Mouse (Mus musculus) spleen, embryonic (tissue): ENCODE measurements around the gene Washc1.
"Not testable (repeated sequence)": the region's sequence is repeated elsewhere in the genome, so short reads cannot be mapped to it uniquely, and the experiment has no call there.

Experiments used
- CTCF ChIA-PET: fragments of 350-600 bp; sonication (Branson Sonifier 250); formaldehyde crosslinking; loops from one replicate; lab custom pipeline; 2022; lab: Charles Lee

Gene Washc1

GRCm38 (mm10) chr17:66110746-66111145 lies 599 bp upstream of the Washc1 start:
- CTCF ChIA-PET, result interaction anchor here (1.0 to 1.2 kb wide), 2 partner anchors 13 to 33 kb away, joined by 3 to 4 read pairs; partner anchors contain the start of gene Ddx11

DNA sequence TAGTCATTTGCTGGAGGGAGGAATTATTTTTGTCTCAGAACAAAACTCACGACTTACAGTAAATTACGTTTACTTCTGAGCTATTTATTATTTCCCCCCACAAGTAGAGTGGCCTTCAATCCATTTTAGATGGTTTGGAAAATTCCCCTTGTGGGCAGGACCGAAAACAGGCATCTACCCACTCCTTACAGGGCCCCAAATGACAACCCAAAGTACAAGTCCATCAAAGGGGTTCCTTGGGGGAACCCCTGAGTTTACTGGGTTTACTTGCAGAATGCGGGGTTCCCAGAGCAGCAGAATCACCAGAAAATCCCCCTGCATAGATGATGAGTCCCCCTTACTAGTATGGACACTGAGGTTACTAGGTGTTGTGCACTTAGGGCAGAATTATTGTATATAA lies 821 bp downstream of the Washc1 start:
- CTCF ChIA-PET, result no interaction called here

DNA sequence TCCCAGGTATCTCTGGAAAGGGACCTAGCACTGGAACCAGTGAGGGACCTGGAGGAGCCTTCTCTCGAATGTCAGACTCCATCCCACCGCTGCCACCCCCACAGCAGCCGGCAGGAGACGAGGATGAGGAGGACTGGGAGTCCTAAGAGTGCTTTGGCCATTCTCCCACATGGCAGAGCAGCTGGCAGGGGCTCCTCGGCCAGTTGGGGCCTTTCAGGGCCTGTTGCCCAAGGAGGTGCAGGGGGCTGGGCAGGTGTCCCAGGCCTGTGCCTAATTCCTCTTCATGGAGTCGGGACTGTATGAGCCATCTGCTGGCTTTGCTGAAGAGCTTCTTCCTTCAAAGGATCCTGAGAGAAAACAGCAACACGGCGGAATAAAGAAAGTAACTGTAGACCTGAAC lies 7.6 kb downstream of the Washc1 start:
- CTCF ChIA-PET, result interaction anchor here (0.6 kb wide), 1 partner anchor 189 kb away, joined by 5 read pairs; no protein-coding TSS in a partner anchor

DNA sequence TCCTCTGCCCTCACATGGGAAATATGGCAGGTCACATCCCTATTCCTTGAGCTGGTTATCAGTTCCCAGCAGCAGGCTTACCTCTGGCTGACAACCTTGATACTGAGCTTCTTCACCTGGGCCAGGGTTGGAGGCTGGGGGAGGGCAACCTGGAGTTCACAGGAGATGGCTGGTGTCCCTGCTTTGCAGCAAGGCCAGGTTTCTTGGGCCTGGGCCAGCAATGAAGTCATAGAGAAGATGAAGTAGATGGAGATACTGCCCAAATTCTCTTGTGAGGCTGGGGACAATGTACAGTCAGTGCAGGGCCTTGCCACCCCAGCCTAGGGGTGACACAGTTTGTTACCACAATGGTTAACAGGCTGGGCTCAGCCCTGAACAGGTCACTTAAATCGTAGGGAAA lies 9.4 kb downstream of the Washc1 start:
- CTCF ChIA-PET, result no interaction called here

DNA sequence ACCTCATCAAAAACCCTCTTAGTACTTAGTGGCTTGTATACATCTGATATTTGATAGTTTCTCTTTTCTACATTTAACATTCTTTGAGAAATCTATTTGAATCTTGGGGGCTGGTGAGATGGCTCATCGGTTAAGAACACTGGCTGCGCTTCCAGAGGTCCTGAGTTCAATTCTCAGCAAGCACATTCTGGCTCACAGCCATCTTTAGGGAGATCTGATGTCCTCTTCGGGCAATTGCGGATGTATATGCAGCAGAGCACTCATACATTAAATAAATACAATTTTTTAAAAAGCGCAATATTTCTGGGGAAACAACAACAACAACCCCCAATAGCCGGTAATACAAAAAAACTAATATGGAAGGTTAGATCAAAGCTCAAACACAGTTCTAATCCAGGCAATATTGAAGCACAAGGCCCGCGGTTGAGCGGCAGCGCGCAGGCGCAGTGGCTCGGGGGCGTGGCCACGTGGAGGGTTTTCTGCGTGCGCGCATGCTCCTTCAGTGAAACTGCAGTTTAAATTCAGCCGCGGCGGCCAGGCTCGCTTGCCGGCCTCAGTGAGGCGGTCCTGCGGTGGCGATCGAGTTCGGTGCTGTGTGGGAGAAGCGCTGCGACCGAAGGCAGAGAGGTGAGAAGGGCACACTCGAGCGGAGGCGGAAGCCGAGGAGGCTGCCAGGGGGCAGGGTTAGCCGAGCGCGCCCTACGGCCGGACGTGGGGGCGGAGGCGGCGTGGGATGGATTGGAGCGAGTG lies 11.9 kb downstream of the Washc1 start, which contains the start of gene Ddx11:
Gene Ddx11, plus strand, starts transcription at position 455 of the 750 bp plus-strand sequence.
- CTCF ChIA-PET, result interaction anchor here (1.1 kb wide), 1 partner anchor 12 kb away, joined by 3 read pairs; no protein-coding TSS in a partner anchor

GRCm38 (mm10) chr17:66123816-66124610 lies 12.7 kb downstream of the Washc1 start:
- CTCF ChIA-PET, result interaction anchor here (1.1 kb wide), 1 partner anchor 13 kb away, joined by 3 read pairs; no protein-coding TSS in a partner anchor

DNA sequence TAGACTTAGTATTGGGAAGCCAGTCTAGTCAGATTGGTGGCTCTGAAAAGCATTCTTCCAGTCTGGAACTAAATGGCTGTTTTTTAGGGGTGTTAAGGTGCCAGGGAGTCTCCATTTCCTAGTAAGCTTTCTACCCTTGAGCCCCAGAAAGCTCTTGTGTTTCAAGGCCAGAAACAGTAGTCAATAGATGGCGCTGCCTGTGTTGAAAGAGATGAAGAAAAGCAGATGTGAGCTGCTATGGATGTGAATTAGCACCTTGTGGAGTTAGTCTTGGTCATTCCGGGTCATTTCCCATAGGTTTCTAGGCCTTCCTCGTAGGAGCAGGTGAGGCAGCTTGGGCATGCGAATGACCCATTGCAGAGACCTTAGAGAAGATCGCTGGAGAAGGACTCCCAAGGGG lies 13.9 kb downstream of the Washc1 start:
- CTCF ChIA-PET, result no interaction called here

DNA sequence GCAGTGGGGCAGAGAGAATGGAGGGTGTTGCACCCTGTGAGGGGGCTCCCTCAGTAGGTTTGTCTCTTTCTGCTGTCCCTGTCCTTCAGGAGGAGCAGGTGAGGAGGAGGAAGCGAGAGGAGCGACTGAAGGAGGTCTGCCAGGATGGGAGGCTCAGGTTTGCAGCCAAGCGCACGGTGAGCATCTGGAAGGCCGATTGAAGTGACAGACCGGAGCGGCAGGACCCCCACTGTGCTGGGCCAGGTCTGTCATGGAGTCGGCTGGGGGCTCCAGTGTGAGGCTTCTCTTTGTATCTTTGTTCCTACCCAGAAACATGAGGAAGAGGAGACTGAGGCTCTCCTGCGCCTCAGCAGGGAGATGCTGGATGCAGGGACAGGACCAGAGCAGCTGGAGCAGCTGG lies 19.0 kb downstream of the Washc1 start:
- CTCF ChIA-PET, result no interaction called here

GRCm38 (mm10) chr17:66131212-66131611 lies 19.9 kb downstream of the Washc1 start:
- CTCF ChIA-PET, result no interaction called here

DNA sequence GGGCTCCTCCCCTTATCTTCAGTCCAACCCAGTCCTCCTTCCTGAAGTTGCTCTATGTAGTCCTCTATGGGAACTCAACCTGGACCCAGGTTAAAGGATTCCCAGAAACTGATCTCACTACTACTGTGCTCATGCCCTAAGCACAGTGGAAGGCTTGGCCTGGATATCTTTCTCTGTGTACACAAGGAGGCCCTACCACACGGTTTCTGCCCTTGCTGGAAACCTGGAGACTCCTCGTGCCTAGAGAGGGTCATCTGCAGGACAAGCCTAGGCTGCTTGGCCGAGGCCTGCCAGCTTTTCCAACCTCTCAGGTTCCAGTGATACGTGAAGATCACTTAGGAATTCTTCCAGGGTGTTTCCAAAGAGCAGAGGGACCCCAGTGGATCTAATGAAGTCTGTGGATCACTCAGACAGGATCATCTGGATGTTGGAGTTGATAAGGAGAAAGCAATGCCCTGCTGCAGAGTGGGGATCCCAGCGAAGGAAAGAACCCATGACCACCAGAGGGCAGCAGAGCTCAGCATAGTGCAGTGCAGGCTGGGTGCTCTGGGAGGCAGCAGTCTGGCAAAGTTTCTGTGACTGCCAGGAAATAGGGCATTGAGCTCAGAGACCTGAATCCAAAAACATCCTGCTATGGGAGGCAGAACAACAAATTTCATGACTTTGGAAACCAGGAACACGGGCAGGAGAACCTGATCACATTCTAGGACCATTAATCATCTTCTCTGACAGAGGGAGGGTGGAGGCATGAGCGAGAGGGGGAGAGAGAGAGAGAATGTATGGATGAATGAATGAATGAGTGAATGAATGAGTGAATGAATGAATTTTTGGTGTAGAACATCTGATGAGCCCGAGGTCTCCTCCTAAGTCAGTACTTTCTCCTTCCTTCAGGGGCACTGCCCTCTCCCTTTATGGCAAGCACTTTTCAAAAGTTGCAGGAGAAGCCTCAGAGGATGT lies 41.6 kb downstream of the Washc1 start:
- CTCF ChIA-PET, result not testable (repeated sequence)

DNA sequence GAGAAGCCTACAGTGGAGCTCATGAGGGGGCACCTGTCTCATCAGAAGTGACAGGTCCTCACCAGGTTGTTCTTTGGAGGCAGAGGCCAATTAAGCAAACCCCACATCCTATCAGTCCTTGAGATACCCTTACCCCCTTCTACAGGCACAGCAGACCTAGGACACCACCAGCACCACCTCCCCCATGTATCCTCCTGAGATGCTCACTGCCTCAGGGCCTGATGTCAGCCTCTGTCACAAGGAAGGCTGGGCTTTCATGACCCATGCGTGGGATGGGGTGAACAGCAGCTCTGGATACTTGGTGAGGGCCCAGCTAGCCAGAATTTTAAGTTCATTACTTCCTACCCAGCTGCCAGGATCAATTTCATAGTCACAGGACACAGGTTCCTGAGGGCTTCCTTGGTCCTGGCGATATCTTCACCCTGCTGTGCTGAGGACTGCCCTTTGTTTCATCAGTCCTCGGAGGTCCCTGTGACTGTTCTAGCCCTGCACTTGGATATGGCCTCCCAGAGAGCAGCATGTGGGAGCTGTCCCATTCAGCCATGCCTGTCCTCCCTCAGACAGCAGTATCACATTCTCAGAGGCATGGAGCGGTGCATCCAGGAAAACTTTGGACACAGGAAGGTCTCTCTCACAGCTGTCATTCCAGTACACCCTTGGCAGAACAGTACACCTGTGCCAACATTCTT lies 42.5 kb downstream of the Washc1 start:
- CTCF ChIA-PET, result interaction anchor here (0.7 kb wide), 1 partner anchor 18 kb away, joined by 3 read pairs; no protein-coding TSS in a partner anchor

- CTCF ChIA-PET, result no interaction called here
Measured at GRCm38 (mm10) chr17:66154876-66155275, 43.5 kb downstream of the Washc1 start.

GRCm38 (mm10) chr17:66158271-66158670 lies 46.9 kb downstream of the Washc1 start:
- CTCF ChIA-PET, result no interaction called here

- CTCF ChIA-PET, result not testable (repeated sequence)
Measured at GRCm38 (mm10) chr17:66167141-66167540, 55.8 kb downstream of the Washc1 start.
